Mouse (Mus musculus) MN1 (cell line): ENCODE measurements around the gene Hoxd10.

ENCODE experiments used
- DNase-seq: peaks from one replicate; pipeline ENCODE4 v3.0.0-alpha.2; 2016; ENCODE audit warnings: low spot score

Hoxd10 gene

GRCm38 (mm10) chr2:74691022-74691951 lies at the start of gene Hoxd10:
Gene Hoxd10, plus strand, starts transcription at chr2:74691924.
- DNase-seq, result no peak

- no peak for DNase-seq
These were observed 49.3 kb upstream of the Hoxd10 start for GRCm38 (mm10) chr2:74642431-74642830.

- no peak for DNase-seq
These were observed 46.1 kb upstream of the Hoxd10 start for GRCm38 (mm10) chr2:74645631-74646030.

- no peak for DNase-seq
These were observed 44.5 kb upstream of the Hoxd10 start for GRCm38 (mm10) chr2:74647082-74647864.

GRCm38 (mm10) chr2:74652996-74653340 lies 38.8 kb upstream of the Hoxd10 start:
- no peak for DNase-seq

GRCm38 (mm10) chr2:74653781-74654535 lies 37.8 kb upstream of the Hoxd10 start:
- DNase-seq, result no peak

GRCm38 (mm10) chr2:74654743-74655419 lies 36.8 kb upstream of the Hoxd10 start:
- DNase-seq, result no peak

GRCm38 (mm10) chr2:74655420-74655781 lies 36.3 kb upstream of the Hoxd10 start:
- DNase-seq, result no peak

GRCm38 (mm10) chr2:74655821-74656631 lies 35.7 kb upstream of the Hoxd10 start:
- no peak for DNase-seq

- no peak for DNase-seq
These were observed 35.1 kb upstream of the Hoxd10 start for GRCm38 (mm10) chr2:74656632-74657021.

GRCm38 (mm10) chr2:74657251-74658023 lies 34.3 kb upstream of the Hoxd10 start:
- no peak for DNase-seq

- no peak for DNase-seq
These were observed 33.6 kb upstream of the Hoxd10 start for GRCm38 (mm10) chr2:74658024-74658666.

- no peak for DNase-seq
These were observed 32.9 kb upstream of the Hoxd10 start for GRCm38 (mm10) chr2:74658667-74659371.

- no peak for DNase-seq
These were observed 32.2 kb upstream of the Hoxd10 start, which contains the start of gene Evx2 for GRCm38 (mm10) chr2:74659507-74660005. Gene Evx2, minus strand, starts transcription at chr2:74659557.

- no peak for DNase-seq
These were observed 31.0 kb upstream of the Hoxd10 start for GRCm38 (mm10) chr2:74660421-74661375.

GRCm38 (mm10) chr2:74661685-74662084 lies 30.0 kb upstream of the Hoxd10 start:
- DNase-seq, result no peak

GRCm38 (mm10) chr2:74663291-74663925 lies 28.3 kb upstream of the Hoxd10 start:
- peak; percentile 30 for DNase-seq
